Mouse (Mus musculus): ENCODE results near the gene Tia1.
A peak's percentile ranks its signal among the peaks of the same experiment; 100 is the strongest.

Gene Tia1

GRCm38 (mm10) chr6:86431531-86431930 lies 27.5 kb downstream of the Tia1 start:
- DNase-seq (ENCODE audit: low spot score), result no peak

DNA sequence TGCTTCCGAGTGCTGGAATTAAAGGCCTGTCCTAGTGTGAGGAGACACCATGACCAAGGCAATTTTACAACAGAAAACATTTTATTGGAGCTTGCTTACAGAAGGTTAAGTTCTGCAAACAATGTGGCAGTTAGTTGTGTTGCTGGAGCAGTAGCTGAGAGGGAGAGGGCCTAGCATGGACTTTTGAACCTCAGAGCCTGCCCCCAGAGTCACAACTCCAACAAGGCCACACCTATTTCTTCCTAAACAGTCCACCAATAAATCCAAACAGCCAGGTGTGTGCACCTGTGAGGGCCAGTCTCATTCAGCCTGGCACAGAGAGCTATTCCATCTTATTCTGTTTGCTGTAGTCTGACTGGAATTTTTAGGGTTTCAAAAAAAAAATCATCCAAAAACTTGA lies 29.7 kb downstream of the Tia1 start:
- no peak for DNase-seq (ENCODE audit: low spot score)

- peak; percentile 79 for DNase-seq (ENCODE audit: low spot score)
Measured at GRCm38 (mm10) chr6:86437711-86438110, 33.7 kb downstream of the Tia1 start.

GRCm38 (mm10) chr6:86438272-86439118 lies 34.5 kb downstream of the Tia1 start, which contains the start of gene C87436:
Gene C87436 (plus strand): TSS chr6:86438374.
- DNase-seq (ENCODE audit: low spot score), result peak; percentile 98

DNA sequence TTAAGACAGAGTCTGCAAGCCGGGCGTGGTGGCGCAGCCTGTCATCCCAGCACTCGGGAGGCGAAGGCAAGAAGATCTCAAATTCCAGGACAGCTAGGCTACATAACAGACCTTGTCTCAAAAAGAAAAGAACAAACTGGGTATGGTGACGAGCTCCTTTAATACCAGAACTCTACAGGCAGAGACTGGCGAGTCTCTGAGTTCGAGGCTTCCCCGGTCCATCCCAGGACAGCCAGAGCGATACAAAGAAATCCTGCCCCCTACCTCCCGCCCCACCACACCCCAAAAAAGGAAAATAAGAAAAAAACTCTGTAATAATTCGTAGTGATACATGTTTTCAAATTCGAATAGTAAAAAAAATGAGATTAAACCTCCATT lies 35.1 kb downstream of the Tia1 start:
- DNase-seq (ENCODE audit: low spot score), result no peak

DNA sequence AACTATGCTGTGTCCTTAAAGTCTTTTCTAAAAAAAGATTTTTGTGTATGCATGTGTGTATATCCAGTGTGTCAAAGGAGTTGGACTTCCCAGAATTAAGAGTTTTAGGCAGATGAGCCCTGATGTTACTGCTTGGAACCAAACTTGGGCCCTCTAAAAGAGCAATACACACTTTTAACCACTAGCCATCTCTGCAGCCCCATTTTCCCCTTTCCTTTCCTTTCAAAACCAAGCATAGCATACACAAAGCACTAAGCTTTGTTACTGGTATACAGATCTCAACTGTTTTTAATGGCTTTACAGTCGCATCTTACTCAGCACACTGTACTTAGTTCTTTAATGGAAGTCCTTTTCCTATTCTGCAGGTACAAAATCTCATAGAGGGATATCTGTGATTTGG lies 35.5 kb downstream of the Tia1 start:
- DNase-seq (ENCODE audit: low spot score), result peak; percentile 31

- DNase-seq (ENCODE audit: low spot score), result no peak
Measured at GRCm38 (mm10) chr6:86441571-86441970, 37.6 kb downstream of the Tia1 start.

DNA sequence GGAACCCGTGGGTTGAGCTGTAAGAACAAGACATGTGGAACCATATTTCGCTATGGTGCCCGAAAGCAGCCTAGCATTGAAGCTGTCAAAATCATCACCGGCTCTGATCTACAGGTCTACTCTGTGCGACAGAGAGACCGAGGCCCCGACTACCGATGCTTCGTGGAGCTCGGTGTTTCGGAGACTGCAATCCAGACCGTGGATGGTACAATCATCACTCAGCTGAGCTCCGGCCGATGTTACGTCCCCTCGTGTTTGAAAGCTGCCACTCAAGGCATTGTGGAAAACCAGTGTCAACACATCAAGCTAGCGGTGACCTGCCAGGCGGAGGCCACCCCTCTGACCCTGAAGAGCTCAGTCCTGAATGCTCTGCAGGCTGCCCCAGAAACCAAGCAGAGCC lies 41.5 kb downstream of the Tia1 start:
- DNase-seq (ENCODE audit: low spot score), result no peak

GRCm38 (mm10) chr6:86446927-86447568 lies 43.0 kb downstream of the Tia1 start:
- DNase-seq (ENCODE audit: low spot score), result no peak

DNA sequence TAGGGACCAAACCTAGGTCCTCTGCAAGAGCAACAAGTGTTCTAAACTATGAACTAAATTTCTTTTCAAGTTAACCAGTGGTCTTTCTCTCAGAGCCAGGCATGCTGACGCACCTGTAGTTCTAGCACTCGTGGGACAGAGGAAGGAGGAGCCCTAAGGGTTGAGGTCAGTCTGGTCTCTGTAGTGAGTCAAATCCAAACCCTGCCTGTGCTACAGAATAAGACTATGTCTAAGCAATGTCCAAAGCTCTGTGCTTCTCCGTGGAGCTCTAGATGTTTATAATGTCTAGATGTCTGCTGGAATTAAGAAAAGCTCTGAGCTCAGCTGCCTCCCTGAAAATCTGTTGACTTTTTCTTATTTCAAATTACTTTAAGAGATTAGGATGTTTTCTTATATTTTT lies 52.7 kb downstream of the Tia1 start:
- DNase-seq (ENCODE audit: low spot score), result no peak

DNA sequence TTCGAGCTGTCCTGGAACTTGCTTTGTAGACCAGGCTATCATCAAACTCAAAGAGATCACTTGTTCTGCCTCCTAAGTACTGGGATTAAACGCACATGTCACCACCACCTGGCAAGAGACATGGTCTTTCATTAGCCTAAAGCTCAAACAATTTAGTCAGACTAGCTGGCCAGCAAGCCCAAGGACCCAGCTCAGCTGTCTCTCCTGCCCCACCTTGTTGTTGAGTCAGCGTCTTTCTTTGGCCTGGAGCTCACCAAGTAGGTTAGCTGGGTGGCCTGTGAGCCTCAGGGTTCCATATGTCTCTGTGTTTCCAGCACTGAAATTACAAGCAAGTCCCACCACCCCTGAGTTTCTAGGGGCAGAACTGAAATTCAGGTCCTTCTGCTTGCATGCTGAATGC lies 59.1 kb downstream of the Tia1 start:
- no peak for DNase-seq (ENCODE audit: low spot score)

- no peak for DNase-seq (ENCODE audit: low spot score)
Measured at GRCm38 (mm10) chr6:86471317-86471716, 67.3 kb downstream of the Tia1 start.

GRCm38 (mm10) chr6:86471760-86472099 lies 67.7 kb downstream of the Tia1 start:
- DNase-seq (ENCODE audit: low spot score), result no peak

- DNase-seq (ENCODE audit: low spot score), result peak; percentile 100
Measured at GRCm38 (mm10) chr6:86472100-86472955, 68.3 kb downstream of the Tia1 start.

- DNase-seq (ENCODE audit: low spot score), result peak; percentile 56
Measured at GRCm38 (mm10) chr6:86473077-86473476, 69.1 kb downstream of the Tia1 start.

- DNase-seq (ENCODE audit: low spot score), result no peak
Measured at GRCm38 (mm10) chr6:86474072-86474471, 70.1 kb downstream of the Tia1 start.

DNA sequence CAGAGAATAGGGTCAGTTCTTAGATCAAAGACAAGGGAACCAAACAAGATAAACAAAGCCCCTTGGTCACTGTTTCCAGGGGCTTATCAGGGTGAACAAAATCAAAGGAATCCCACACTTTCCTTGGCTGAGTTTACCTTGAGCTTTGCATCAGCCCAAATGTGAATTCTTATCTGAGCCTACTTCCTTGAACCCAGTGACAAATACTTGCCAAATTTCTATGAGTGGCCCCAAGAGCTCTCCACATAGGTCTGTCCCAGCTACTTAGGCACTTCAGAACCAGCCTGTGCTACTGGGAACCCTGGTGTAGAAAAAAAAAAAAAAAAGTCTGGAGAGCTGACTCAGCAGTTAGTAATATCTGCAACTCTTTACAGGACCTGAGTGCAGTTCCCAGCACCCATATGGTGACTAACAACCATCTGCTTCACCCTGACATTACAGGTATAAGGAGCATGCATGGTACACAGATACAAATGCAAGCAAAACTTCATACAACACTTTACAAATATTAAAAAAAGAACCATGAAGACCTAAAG lies 70.7 kb downstream of the Tia1 start:
- peak; percentile 29 for DNase-seq (ENCODE audit: low spot score)

GRCm38 (mm10) chr6:86475462-86476167 lies 71.6 kb downstream of the Tia1 start:
- peak; percentile 69 for DNase-seq (ENCODE audit: low spot score)

DNA sequence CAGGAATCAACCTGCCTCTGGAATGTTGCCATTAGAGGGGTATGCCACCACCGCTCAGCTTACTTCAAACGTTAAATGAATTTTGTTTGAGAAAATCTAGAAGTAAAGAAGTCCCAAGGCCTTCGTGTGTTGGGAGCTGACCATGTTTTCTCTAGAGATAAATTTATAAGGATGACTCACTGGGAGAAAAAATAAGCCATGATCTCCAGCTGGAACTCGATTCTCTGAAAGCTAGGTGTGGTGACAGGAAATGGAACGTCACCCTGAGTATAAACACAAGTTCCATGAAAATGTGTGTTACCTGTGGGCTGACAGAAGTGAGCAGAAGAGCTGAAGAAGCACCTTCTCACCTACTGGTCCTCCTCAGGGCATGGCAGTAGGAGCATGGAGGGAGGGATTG lies 72.9 kb downstream of the Tia1 start:
- no peak for DNase-seq (ENCODE audit: low spot score)

- peak; percentile 23 for DNase-seq (ENCODE audit: low spot score)
Measured at GRCm38 (mm10) chr6:86479311-86479710, 75.3 kb downstream of the Tia1 start.

DNA sequence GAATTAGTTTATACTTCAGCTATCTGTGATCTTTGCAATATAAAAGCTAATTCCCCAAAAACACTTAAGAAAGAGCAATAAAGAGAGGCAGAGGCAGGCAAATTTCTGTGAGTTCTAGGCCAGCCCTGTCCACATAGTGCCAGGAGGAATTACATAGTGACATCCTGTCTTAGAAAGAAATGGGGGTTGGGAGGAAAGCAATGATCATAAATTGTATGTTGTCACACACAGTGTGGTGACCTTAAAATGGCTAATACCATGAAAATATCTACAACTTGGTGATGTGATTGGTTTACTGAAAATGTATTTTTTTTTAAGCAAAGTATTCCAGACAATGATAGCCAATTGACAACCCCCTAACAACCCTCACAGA lies 75.8 kb downstream of the Tia1 start:
- no peak for DNase-seq (ENCODE audit: low spot score)
